Mouse (Mus musculus) kidney, adult 2 months (tissue): ENCODE data around the gene G430095P16Rik.

Experiments used
- CTCF ChIP-seq: fragments of 200-500 bp; conservative IDR thresholded peaks from 2 replicates; pipeline ENCODE4 v1.5.1; 2011; ENCODE audit warnings: low read depth, mild to moderate bottlenecking, control low read depth, low read length, moderate library complexity, mixed read lengths; ENCODE audit not compliant: insufficient read depth, insufficient read length
- POLR2A ChIP-seq: fragments of 200-500 bp; IDR thresholded peaks from one replicate; pipeline ENCODE4 v1.6.1; 2011; ENCODE audit warnings: low read depth, low read length, control low read depth

- TF ChIP-seq POLR2A (no peak), CTCF (no peak)
These were observed 35.7 kb upstream of the G430095P16Rik start for GRCm38 (mm10) chr8:84687003-84687704.
